Mouse (Mus musculus) neural tube, embryonic 12.5 days (tissue): ENCODE data around the gene Orm1. TPM values are rescaled to one million over a fixed set of nuclear protein-coding genes. Genes with fewer than 3 reads are reported as not detected.
"Not testable (repeated sequence)": the region's sequence is repeated elsewhere in the genome, so short reads cannot be mapped to it uniquely, and the experiment has no call there.

Source experiments
- ATAC-seq: fragments of 200-750 bp; cut with Nextera tagmentation; 2 replicates; pipeline ENCODE4 v1.8.0; 2017; ENCODE audit warnings: low read depth, mild to moderate bottlenecking, moderate TSS enrichment, moderate library complexity; ENCODE audit not compliant: low FRiP score
- H3K27ac ChIP-seq: fragments of 300-500 bp; sonication (generic); 2 replicates; pipeline ENCODE4 v1.5.1; 2016
- H3K27me3 ChIP-seq: fragments of 300-500 bp; sonication (generic); replicated peaks from 2 replicates; pipeline ENCODE4 v1.6.1; 2016; ENCODE audit warnings: mild to moderate bottlenecking
- H3K36me3 ChIP-seq: fragments of 300-500 bp; sonication (generic); 2 replicates; pipeline ENCODE4 v1.6.1; 2016; ENCODE audit warnings: mild to moderate bottlenecking
- H3K4me1 ChIP-seq: fragments of 300-500 bp; sonication (generic); 2 replicates; pipeline ENCODE4 v1.6.1; 2016
- H3K4me2 ChIP-seq: fragments of 300-500 bp; sonication (generic); replicated peaks from 2 replicates; pipeline ENCODE4 v1.6.1; 2016; ENCODE audit warnings: mild to moderate bottlenecking
- H3K4me3 ChIP-seq: fragments of 300-500 bp; sonication (generic); 2 replicates; pipeline ENCODE4 v1.5.1; 2016
- H3K9ac ChIP-seq: fragments of 300-500 bp; sonication (generic); 2 replicates; pipeline ENCODE4 v1.6.1; 2016; ENCODE audit warnings: mild to moderate bottlenecking
- H3K9me3 ChIP-seq: fragments of 300-500 bp; sonication (generic); 2 replicates; pipeline ENCODE4 v1.6.1; 2016; ENCODE audit warnings: mild to moderate bottlenecking
- WGBS: fragments of 180-500 bp; shearing (Covaris S2); methylation state at CpG from one replicate; pipeline ENCODE4 v1.1.7; 2016; 5-methylcytosine and 5-hydroxymethylcytosine counted together
- polyA plus RNA-seq: library from polyadenylated mRNA; unstranded; fragments of >200 nt; fragmentation: Nextera tagmentation; extraction: Ambion mirVana; gene quantifications from 2 replicates; pipeline ENCODE4 v1.2.1, GENCODE M21; 2016

Orm1 gene
- polyA plus RNA-seq, 1 experiment from 2014 or later, result not detected

DNA sequence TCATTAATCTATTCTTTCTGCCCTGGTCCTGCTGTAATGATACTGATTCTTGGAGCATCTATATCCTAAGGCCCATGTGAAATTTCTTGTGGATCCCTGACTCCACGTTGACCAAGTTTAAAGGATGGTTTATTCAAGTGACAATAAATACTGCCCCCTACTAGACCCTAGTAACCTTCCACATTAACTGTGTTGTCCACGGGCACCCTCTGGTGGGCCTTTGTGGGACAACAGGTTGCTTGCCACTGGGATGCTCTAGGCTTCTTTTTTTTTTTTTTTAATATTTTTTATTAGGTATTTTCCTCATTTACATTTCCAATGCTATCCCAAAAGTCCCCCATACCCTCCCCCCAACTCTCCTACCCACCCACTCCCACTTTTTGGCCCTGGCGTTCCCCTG, 24.8 kb upstream of the Orm1 start:
- not testable (repeated sequence) for H3K27ac ChIP-seq, H3K36me3 ChIP-seq, H3K4me1 ChIP-seq, H3K4me3 ChIP-seq, H3K27me3 ChIP-seq, H3K9me3 ChIP-seq, H3K9ac ChIP-seq, H3K4me2 ChIP-seq, ATAC-seq
- WGBS, result 34% methylated on average over 3 of the region's 3 CpGs

- no peak for ATAC-seq
- H3K27ac ChIP-seq, result no peak overlapping the region
- no peak overlapping the region for H3K4me3 ChIP-seq
- no peak overlapping the region for H3K9ac ChIP-seq
- H3K27me3 ChIP-seq, result no peaks in the 10 kb centered on the region
- H3K9me3 ChIP-seq, result no peaks in the 10 kb centered on the region
- no peak overlapping the region for H3K4me2 ChIP-seq
- WGBS, result 80% methylated on average over 8 of the region's 8 CpGs
- H3K36me3 ChIP-seq, result no peaks in the 10 kb centered on the region; the same call in 1 of the 2 replicates
- no peaks in the 10 kb centered on the region for H3K4me1 ChIP-seq
Observed at GRCm38 (mm10) chr4:63323275-63323815, 21.0 kb upstream of the Orm1 start.

DNA sequence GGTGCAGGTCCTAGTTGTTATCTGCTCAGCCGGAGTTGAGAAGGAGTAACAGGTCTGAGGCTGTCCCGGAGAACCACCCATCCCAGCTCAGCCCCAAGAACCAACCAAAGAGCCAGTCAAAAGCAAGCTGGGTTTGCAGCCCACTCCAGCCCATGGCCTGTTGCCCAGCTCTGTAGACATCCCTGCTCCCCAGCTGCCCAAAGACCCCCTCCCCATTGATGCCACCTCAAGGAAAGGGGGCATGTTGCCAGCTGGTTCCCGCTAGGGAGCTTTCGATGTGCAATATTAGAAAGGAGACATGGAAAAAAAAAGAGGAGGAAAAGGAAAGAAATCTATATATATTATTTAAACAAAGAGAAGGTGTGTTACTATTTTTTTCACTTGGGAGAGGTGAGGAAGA, 11.0 kb upstream of the Orm1 start:
- H3K36me3 ChIP-seq, result no peaks in the 10 kb centered on the region
- H3K4me1 ChIP-seq, result no peaks in the 10 kb centered on the region
- ATAC-seq, result no peak
- no peaks in the 10 kb centered on the region for H3K9me3 ChIP-seq
- no peaks in the 10 kb centered on the region for H3K27me3 ChIP-seq
- H3K4me3 ChIP-seq, result no peak overlapping the region
- no peak overlapping the region for H3K9ac ChIP-seq
- WGBS, result over 99% methylated on average over 4 of the region's 4 CpGs
- H3K27ac ChIP-seq, result no peak overlapping the region
- no peak overlapping the region for H3K4me2 ChIP-seq

DNA sequence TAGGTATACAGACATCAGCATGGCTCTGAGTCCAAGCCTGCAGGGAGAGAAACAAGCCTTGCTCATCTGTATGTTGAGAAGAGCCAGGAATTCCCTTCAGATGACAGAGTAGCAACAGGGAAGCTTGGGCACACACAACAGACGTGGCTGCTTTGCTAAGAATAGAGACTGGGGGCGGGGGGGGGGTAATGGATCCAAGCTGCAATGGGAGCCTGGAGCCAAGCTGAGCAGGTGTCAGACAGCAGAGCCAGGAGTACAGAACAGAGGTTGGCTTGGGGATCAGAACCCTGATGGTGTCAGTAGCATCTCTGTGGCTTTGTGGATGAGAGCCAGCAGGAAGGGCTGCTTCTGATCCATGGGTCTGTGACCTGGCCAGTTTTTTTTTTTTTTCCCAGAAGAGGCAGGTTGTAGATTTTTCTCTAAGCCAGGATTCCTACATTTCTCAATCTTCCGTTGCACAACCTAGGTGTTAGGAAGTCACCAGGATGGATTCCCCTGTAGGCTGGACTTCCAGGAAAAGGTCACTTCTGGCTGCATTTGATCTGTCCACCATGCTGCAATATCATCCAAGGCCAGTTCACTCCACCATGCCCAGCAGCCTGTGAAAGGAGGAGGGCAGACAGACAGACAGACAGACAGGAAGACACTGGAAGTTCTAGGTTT, 5.8 kb upstream of the Orm1 start:
- H3K9me3 ChIP-seq, result no peaks in the 10 kb centered on the region
- H3K27ac ChIP-seq, result no peak overlapping the region
- H3K9ac ChIP-seq, result no peak overlapping the region
- no peak overlapping the region for H3K4me2 ChIP-seq
- H3K36me3 ChIP-seq, result no peaks in the 10 kb centered on the region
- H3K27me3 ChIP-seq, result no peaks in the 10 kb centered on the region
- WGBS, result 81% methylated on average over 3 of the region's 3 CpGs
- no peak overlapping the region for H3K4me3 ChIP-seq
- H3K4me1 ChIP-seq, result no peaks in the 10 kb centered on the region
- ATAC-seq, result no peak

DNA sequence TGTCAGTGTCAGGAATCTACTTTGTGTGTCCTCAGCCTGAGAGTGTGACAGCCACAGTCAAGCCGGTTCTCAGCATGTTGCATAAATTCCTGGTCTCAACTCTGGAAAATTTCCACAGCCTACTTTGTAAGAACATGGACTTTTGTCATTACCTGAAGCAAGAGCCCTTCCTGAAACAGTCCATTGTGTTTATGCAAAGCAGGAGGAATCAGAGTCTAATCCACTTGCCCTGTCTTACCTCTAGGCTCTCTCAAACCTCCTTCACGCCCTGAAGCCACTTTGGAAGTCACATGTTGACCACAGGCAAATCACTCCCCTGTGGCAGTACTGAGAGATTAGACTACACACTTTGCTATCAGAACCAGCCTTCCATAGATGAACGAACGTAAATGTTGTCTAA, 1.9 kb upstream of the Orm1 start:
- no peak overlapping the region for H3K27ac ChIP-seq
- no peak overlapping the region for H3K4me2 ChIP-seq
- H3K4me3 ChIP-seq, result no peak overlapping the region
- no peak overlapping the region for H3K9ac ChIP-seq
- H3K36me3 ChIP-seq, result no peaks in the 10 kb centered on the region
- ATAC-seq, result no peak
- WGBS, result 78% methylated on average over 4 of the region's 4 CpGs
- H3K4me1 ChIP-seq, result no peaks in the 10 kb centered on the region
- no peaks in the 10 kb centered on the region for H3K9me3 ChIP-seq
- H3K27me3 ChIP-seq, result no peaks in the 10 kb centered on the region

GRCm38 (mm10) chr4:63343608-63344007, 752 bp upstream of the Orm1 start:
- 76% methylated on average over 3 of the region's 3 CpGs for WGBS
- Histone ChIP-seq H3K27me3 (no peaks in the 10 kb centered on the region), H3K36me3 (no peaks in the 10 kb centered on the region), H3K4me2 (no peak overlapping the region), H3K9ac (no peak overlapping the region), H3K4me1 (no peaks in the 10 kb centered on the region), H3K27ac (no peak overlapping the region), H3K9me3 (no peaks in the 10 kb centered on the region), H3K4me3 (no peak overlapping the region)
- no peak for ATAC-seq

DNA sequence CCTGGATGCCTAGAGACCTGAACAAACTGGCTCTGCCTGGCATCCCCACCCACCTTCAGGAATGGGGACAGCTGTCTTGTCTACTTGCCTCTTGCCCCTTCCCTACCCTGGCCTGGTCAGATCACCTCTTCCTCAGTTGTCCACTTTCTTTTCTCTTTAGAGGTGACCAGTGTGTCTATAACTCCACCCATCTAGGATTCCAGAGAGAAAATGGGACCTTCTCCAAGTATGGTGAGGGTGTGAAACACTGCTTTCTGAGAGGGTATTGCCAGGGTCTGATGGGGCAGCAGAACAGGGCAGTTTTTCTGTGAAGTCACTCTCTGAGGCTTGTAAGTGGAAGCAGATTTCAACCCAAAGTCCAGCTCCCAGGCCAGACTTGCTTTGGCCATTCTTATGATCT, 901 bp downstream of the Orm1 start:
- Histone ChIP-seq H3K9ac (no peak overlapping the region), H3K9me3 (no peaks in the 10 kb centered on the region), H3K27me3 (no peaks in the 10 kb centered on the region), H3K4me3 (no peak overlapping the region), H3K4me1 (no peaks in the 10 kb centered on the region), H3K4me2 (no peak overlapping the region), H3K27ac (no peak overlapping the region), H3K36me3 (no peaks in the 10 kb centered on the region)
- ATAC-seq, result no peak

DNA sequence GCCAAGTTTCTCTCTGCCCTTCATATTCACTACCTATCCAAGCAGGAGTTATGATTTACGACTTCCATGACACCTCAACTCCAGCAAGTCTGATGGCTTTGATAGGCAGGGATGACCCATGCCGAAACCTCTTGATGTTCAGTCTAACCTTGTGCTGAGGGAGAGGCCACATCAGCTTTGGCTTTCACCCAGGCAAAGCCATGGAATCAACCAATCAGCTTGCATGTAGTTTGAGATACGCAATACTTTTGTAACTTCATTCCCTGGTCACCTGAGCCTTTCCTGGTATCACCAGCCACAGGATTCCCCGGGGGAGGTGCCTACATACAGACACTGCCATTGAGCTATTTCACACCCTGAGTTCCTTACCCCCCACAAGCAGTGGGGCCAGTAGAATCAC, 2.3 kb downstream of the Orm1 start:
- Histone ChIP-seq H3K4me3 (no peak overlapping the region), H3K36me3 (no peaks in the 10 kb centered on the region), H3K27me3 (no peaks in the 10 kb centered on the region), H3K9ac (no peak overlapping the region), H3K4me2 (no peak overlapping the region), H3K9me3 (no peaks in the 10 kb centered on the region), H3K27ac (no peak overlapping the region), H3K4me1 (no peaks in the 10 kb centered on the region)
- no peak for ATAC-seq
- 92% methylated on average over 4 of the region's 4 CpGs for WGBS

GRCm38 (mm10) chr4:63348524-63348923, 4.2 kb downstream of the Orm1 start:
- no peak overlapping the region for H3K27ac ChIP-seq
- H3K4me3 ChIP-seq, result no peak overlapping the region
- H3K4me1 ChIP-seq, result no peaks in the 10 kb centered on the region
- no peaks in the 10 kb centered on the region for H3K9me3 ChIP-seq
- ATAC-seq, result no peak
- no peaks in the 10 kb centered on the region for H3K36me3 ChIP-seq
- WGBS, result 67% methylated on average over 6 of the region's 6 CpGs
- no peak overlapping the region for H3K9ac ChIP-seq
- no peak overlapping the region for H3K4me2 ChIP-seq
- no peaks in the 10 kb centered on the region for H3K27me3 ChIP-seq

GRCm38 (mm10) chr4:63355877-63356665, 11.7 kb downstream of the Orm1 start, which contains the start of gene Orm3:
Gene Orm3 (plus strand): TSS chr4:63356162.
- Histone ChIP-seq H3K4me1 (no peaks in the 10 kb centered on the region), H3K36me3 (no peaks in the 10 kb centered on the region), H3K27ac (no peak within 1 kb of the TSS), H3K4me3 (no peak within 1 kb of the TSS), H3K27me3 (no peaks in the 10 kb centered on the region), H3K9ac (no peak within 1 kb of the TSS), H3K9me3 (no peaks in the 10 kb centered on the region), H3K4me2 (no peak within 1 kb of the TSS)
- WGBS, result 83% methylated on average over 4 of the region's 4 CpGs
- no peak for ATAC-seq

GRCm38 (mm10) chr4:63356981-63357570, 12.7 kb downstream of the Orm1 start:
- ATAC-seq, result no peak
- no peak overlapping the region for H3K4me3 ChIP-seq

DNA sequence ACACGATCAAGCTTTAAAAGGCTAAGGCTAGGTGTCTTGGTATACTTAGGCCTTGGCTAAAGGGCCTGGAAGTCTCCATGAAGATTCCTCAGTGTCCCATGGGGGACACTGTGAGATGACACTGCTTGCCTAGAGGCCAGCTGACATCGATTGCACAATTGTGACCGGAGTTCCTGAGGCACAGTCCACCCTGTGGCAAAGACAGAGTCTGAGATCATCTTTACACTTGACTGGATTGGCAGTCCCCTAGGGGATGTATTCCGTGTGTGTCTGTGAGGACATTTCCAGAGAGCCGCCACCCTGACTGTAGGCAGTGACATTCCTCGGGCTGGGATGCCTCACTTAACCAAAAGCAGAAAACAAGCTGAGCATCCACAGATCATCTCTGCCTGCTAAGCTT, 15.5 kb downstream of the Orm1 start:
- WGBS, result 82% methylated on average over 6 of the region's 6 CpGs
- Histone ChIP-seq H3K4me3 (no peak overlapping the region), H3K27ac (no peak overlapping the region)

More at GRCm38 (mm10) chr4:63356981-63357570, 12.7 kb downstream of the Orm1 start:
- WGBS, result 43% methylated on average over 2 of the region's 2 CpGs
- H3K4me2 ChIP-seq, result no peak overlapping the region
- no peaks in the 10 kb centered on the region for H3K36me3 ChIP-seq
- H3K4me1 ChIP-seq, result no peaks in the 10 kb centered on the region
- no peaks in the 10 kb centered on the region for H3K9me3 ChIP-seq
- H3K27me3 ChIP-seq, result no peaks in the 10 kb centered on the region
- no peak overlapping the region for H3K27ac ChIP-seq
- no peak overlapping the region for H3K9ac ChIP-seq

More for the DNA sequence above, 15.5 kb downstream of the Orm1 start:
- H3K4me2 ChIP-seq, result no peak overlapping the region
- H3K36me3 ChIP-seq, result no peaks in the 10 kb centered on the region
- ATAC-seq, result no peak
- H3K9me3 ChIP-seq, result no peaks in the 10 kb centered on the region
- no peaks in the 10 kb centered on the region for H3K27me3 ChIP-seq
- H3K4me1 ChIP-seq, result no peaks in the 10 kb centered on the region
- no peak overlapping the region for H3K9ac ChIP-seq
